Comparison of ENCODE assay signal across 11 mouse cellular contexts in the genomic region with DNA sequence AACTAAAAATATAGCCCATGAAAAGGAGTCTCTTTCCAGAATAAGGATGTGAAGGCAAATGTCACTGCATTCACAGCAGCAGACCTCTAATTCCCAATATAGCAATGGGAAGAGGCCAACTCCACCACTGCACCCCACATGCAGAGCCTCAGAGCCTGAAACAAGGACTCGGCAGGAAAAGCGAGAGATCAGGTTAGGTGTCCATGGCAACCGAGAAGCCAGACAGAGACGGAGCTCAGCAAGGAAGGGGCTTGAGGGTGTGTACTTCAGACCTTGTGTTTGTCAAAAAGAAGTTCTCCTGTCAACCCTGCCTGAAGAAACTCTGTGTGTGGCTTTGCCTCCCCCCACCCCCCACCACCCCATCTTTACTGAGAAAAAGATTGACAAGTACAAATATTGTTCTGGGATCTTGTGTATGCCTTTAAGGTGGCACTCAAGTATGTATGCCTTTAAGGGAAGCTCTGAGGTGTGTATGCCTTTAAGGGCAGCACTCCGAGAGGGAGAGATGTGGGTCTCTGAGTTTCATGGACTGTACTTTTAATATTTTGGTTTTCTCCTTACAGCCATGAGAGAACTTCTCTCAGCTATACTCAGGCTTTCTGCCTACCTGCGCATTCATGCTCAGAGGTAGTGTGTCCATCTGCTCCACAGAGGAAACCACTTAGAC. TPM values are rescaled to one million over a fixed set of nuclear protein-coding genes. Genes with fewer than 3 reads are reported as not detected.
A peak's percentile ranks its signal among the peaks of the same experiment; 100 is the strongest.
DNase-seq lines count a peak whose midpoint lies in the region; ATAC-seq and TF ChIP-seq lines count a peak whose summit lies in the region.
"Had no signal": no experiment of that assay in that cellular context is flagged by ENCODE, and none has a peak within 500 bp of the region (broad histone marks: within the 10 kb centered on the region; RNA-seq: fewer than 3 reads in every experiment).

No protein-coding gene starts in this region.

- ATAC-seq in forebrain, embryonic 11.5 days (replicated peaks; ENCODE audit: low FRiP score) = 0 out of 2 replicates have a peak, but pooled peaks have one; percentile 12
- ATAC-seq in forebrain, embryonic 12.5 days (ENCODE audit: low FRiP score) = no peak
- ATAC-seq in embryonic facial prominence, embryonic 14.5 days (ENCODE audit: low read depth) = peak; percentile 27; the same call in 1 of the 2 replicates
- ATAC-seq in stomach, postnatal 0 days (ENCODE audit: low FRiP score, low TSS enrichment) = no peak

- no peak for TF ChIP-seq EP300 in stomach, postnatal 0 days (optimal IDR thresholded peaks at IDR 0.05)

- intact Hi-C loops in heart, postnatal 14 days (cut with DNase I) = no loop called here

- DNase-seq in forebrain, embryonic 11.5 days (ENCODE audit: low spot score) = no peak
- peak; percentile 54 for DNase-seq in R1 (ENCODE audit: low read depth, low spot score)
- DNase-seq in embryonic facial prominence, embryonic 14.5 days (ENCODE audit: low spot score) = peak; percentile 28
- DNase-seq in midbrain, embryonic 10.5 days (ENCODE audit: low spot score) = peak; percentile 36
- DNase-seq in stomach, postnatal 0 days (ENCODE audit: low spot score) = no peak
- no peak for DNase-seq in lung, postnatal 10 days
- no peak for DNase-seq in heart, postnatal 14 days

- no peaks in the 10 kb centered on the region for H3K27me3 ChIP-seq in forebrain, embryonic 11.5 days (ENCODE audit: control insufficient read depth, insufficient read depth, low read length)
- no peaks in the 10 kb centered on the region for H3K27me3 ChIP-seq in forebrain, embryonic 12.5 days
- no peaks in the 10 kb centered on the region for H3K27me3 ChIP-seq in embryonic facial prominence, embryonic 14.5 days (replicated peaks; ENCODE audit: control insufficient read depth, insufficient read depth, low read length)
- peaks cover 9% of the 10 kb centered on the region; the same call in 1 of the 2 replicates for H3K27me3 ChIP-seq in midbrain, embryonic 10.5 days (ENCODE audit: low read depth, poor library complexity, severe bottlenecking)
- no peaks in the 10 kb centered on the region for H3K27me3 ChIP-seq in stomach, postnatal 0 days (ENCODE audit: control insufficient read depth, insufficient read depth, low read length)

- no peak for TF ChIP-seq CTCF in stomach, postnatal 0 days (IDR thresholded peaks at IDR 0.05; ENCODE audit: low read depth)

- no peak overlapping the region for H3K4me3 ChIP-seq in forebrain, embryonic 11.5 days (ENCODE audit: low read depth, low read length)
- no peak overlapping the region for H3K4me3 ChIP-seq in forebrain, embryonic 12.5 days (replicated peaks)
- H3K4me3 ChIP-seq in embryonic facial prominence, embryonic 14.5 days (ENCODE audit: low read depth, low read length) = no peak overlapping the region
- no peak overlapping the region for H3K4me3 ChIP-seq in midbrain, embryonic 10.5 days
- no peak overlapping the region for H3K4me3 ChIP-seq in stomach, postnatal 0 days (ENCODE audit: low read depth, low read length)

- H3K9ac ChIP-seq in forebrain, embryonic 11.5 days (ENCODE audit: low read length) = no peak overlapping the region
- no peak overlapping the region for H3K9ac ChIP-seq in forebrain, embryonic 12.5 days
- no peak overlapping the region for H3K9ac ChIP-seq in embryonic facial prominence, embryonic 14.5 days (ENCODE audit: low read depth, low read length)
- no peak overlapping the region for H3K9ac ChIP-seq in stomach, postnatal 0 days (ENCODE audit: low read length)

- H3K27ac ChIP-seq in forebrain, embryonic 11.5 days (ENCODE audit: low read depth, low read length) = no peak overlapping the region
- no peak overlapping the region for H3K27ac ChIP-seq in forebrain, embryonic 12.5 days
- H3K27ac ChIP-seq in embryonic facial prominence, embryonic 14.5 days (replicated peaks; ENCODE audit: low read depth, low read length) = no peak overlapping the region
- no peak overlapping the region for H3K27ac ChIP-seq in midbrain, embryonic 10.5 days (replicated peaks)
- no peak overlapping the region for H3K27ac ChIP-seq in stomach, postnatal 0 days (replicated peaks)
- H3K27ac ChIP-seq: kidney, postnatal 0 days; macrophage had no signal

- no peak overlapping the region for H3K4me2 ChIP-seq in forebrain, embryonic 11.5 days (ENCODE audit: low read depth, low read length, severe bottlenecking)
- no peak overlapping the region for H3K4me2 ChIP-seq in forebrain, embryonic 12.5 days
- H3K4me2 ChIP-seq in embryonic facial prominence, embryonic 14.5 days (ENCODE audit: low read depth, low read length) = no peak overlapping the region
- H3K4me2 ChIP-seq in stomach, postnatal 0 days (replicated peaks; ENCODE audit: low read depth) = no peak overlapping the region

- no peaks in the 10 kb centered on the region; the same call in 1 of the 2 replicates for H3K9me3 ChIP-seq in forebrain, embryonic 11.5 days (ENCODE audit: control insufficient read depth, low read length)
- no peaks in the 10 kb centered on the region for H3K9me3 ChIP-seq in forebrain, embryonic 12.5 days
- 0 out of 2 replicates have a peak, but pooled peaks cover 3% of the 10 kb centered on the region for H3K9me3 ChIP-seq in embryonic facial prominence, embryonic 14.5 days (ENCODE audit: control insufficient read depth, low read length)
- H3K9me3 ChIP-seq in midbrain, embryonic 10.5 days (replicated peaks) = 0 out of 2 replicates have a peak, but pooled peaks cover 5% of the 10 kb centered on the region
- H3K9me3 ChIP-seq in stomach, postnatal 0 days (ENCODE audit: control insufficient read depth, low read length) = no peaks in the 10 kb centered on the region

- H3K36me3 ChIP-seq in forebrain, embryonic 11.5 days (ENCODE audit: control insufficient read depth, insufficient read depth, low read length) = no peaks in the 10 kb centered on the region
- no peaks in the 10 kb centered on the region for H3K36me3 ChIP-seq in forebrain, embryonic 12.5 days (replicated peaks)
- no peaks in the 10 kb centered on the region for H3K36me3 ChIP-seq in embryonic facial prominence, embryonic 14.5 days (ENCODE audit: control insufficient read depth, insufficient read depth, low read length)
- H3K36me3 ChIP-seq in midbrain, embryonic 10.5 days = no peaks in the 10 kb centered on the region
- H3K36me3 ChIP-seq in stomach, postnatal 0 days (ENCODE audit: control insufficient read depth, insufficient read depth, low read length) = no peaks in the 10 kb centered on the region

- H3K4me1 ChIP-seq in forebrain, embryonic 11.5 days (replicated peaks; ENCODE audit: control insufficient read depth, insufficient read depth, low read length) = no peaks in the 10 kb centered on the region
- H3K4me1 ChIP-seq in forebrain, embryonic 12.5 days = peaks cover 10% of the 10 kb centered on the region
- H3K4me1 ChIP-seq in embryonic facial prominence, embryonic 14.5 days (ENCODE audit: control insufficient read depth, insufficient read depth, low read length) = peaks cover 8% of the 10 kb centered on the region; the same call in 1 of the 2 replicates
- H3K4me1 ChIP-seq in midbrain, embryonic 10.5 days = peaks cover 21% of the 10 kb centered on the region
- H3K4me1 ChIP-seq in stomach, postnatal 0 days (replicated peaks; ENCODE audit: control insufficient read depth, insufficient read depth) = no peaks in the 10 kb centered on the region

- whole genome bisulfite sequencing in forebrain, embryonic 11.5 days = 31% methylated on average over 6 of the region's 6 CpGs
- 34% methylated on average over 6 of the region's 6 CpGs for WGBS in forebrain, embryonic 12.5 days
- WGBS in embryonic facial prominence, embryonic 14.5 days = 21% methylated on average over 6 of the region's 6 CpGs
- WGBS in midbrain, embryonic 10.5 days = 34% methylated on average over 6 of the region's 6 CpGs
- 41% methylated on average over 6 of the region's 6 CpGs for WGBS in stomach, postnatal 0 days

RNA-seq across cellular contexts. Expression of a gene that starts 37.9 kb away (rescaled TPM):
- polyA plus RNA-seq in forebrain, embryonic 11.5 days (2014; fragmentation: Nextera tagmentation; extraction: Ambion mirVana) = 1.3 and 1.8 TPM in 2 replicates
- polyA plus RNA-seq in forebrain, embryonic 12.5 days (2016; fragmentation: Nextera tagmentation; extraction: Ambion mirVana) = 1.6 and 2.0 TPM in 2 replicates
- 6.8 and 7.7 TPM in 2 replicates for polyA plus RNA-seq in embryonic facial prominence, embryonic 14.5 days (2014; fragmentation: Nextera tagmentation; extraction: Ambion mirVana)
- 3.7 and 5.1 TPM in 2 replicates for polyA plus RNA-seq in midbrain, embryonic 10.5 days (2016; fragmentation: Nextera tagmentation; extraction: Ambion mirVana)
- polyA plus RNA-seq in stomach, postnatal 0 days (2015; fragmentation: Nextera tagmentation; extraction: Ambion mirVana) = 3.2 and 3.5 TPM in 2 replicates
- total RNA-seq in heart, postnatal 14 days (2021) = 10 to 100 TPM; 31.5 to 31.8 TPM
- total RNA-seq: neutrophil, adult 5-6 weeks had no signal
- polyA plus RNA-seq: macrophage had no signal

Comparison
In these comparisons a context has a peak if more than half of its experiments do, and no peak if none do; other contexts are left out.
1. ATAC-seq: peak in forebrain, embryonic 11.5 days (single experiment) and embryonic facial prominence, embryonic 14.5 days (single experiment); none in forebrain, embryonic 12.5 days (single experiment) and stomach, postnatal 0 days (single experiment).
2. DNase-seq: peak in R1 (single experiment), embryonic facial prominence, embryonic 14.5 days (single experiment) and midbrain, embryonic 10.5 days (single experiment); none in forebrain, embryonic 11.5 days (single experiment), stomach, postnatal 0 days (single experiment), lung, postnatal 10 days (single experiment) and heart, postnatal 14 days (0 of 2).